Mouse (Mus musculus) liver, embryonic 11.5 days (tissue): ENCODE measurements around the gene Gipc2. TPM values are rescaled to one million over a fixed set of nuclear protein-coding genes. Genes with fewer than 3 reads are reported as not detected.

Source experiments
- ATAC-seq: fragments of 200-750 bp; cut with Nextera tagmentation; replicated peaks from 2 replicates; pipeline ENCODE4 v1.8.0; 2017; ENCODE audit warnings: moderate number of reproducible peaks, mild to moderate bottlenecking, moderate TSS enrichment, moderate library complexity; ENCODE audit not compliant: low FRiP score
- DNase-seq: peaks from one replicate; pipeline ENCODE4 v3.0.0-alpha.2; 2017; ENCODE audit warnings: low spot score
- H3K27ac ChIP-seq: fragments of 300-500 bp; sonication (generic); 2 replicates; pipeline ENCODE4 v1.5.1; 2014; ENCODE audit warnings: mild to moderate bottlenecking, low read depth, low read length, control low read depth
- H3K27me3 ChIP-seq: fragments of 300-500 bp; sonication (generic); replicated peaks from 2 replicates; pipeline ENCODE4 v1.6.1; 2014; ENCODE audit warnings: low read length, mixed read lengths; ENCODE audit not compliant: control insufficient read depth, insufficient read depth
- H3K36me3 ChIP-seq: fragments of 300-500 bp; sonication (generic); 2 replicates; pipeline ENCODE4 v1.6.1; 2014; ENCODE audit warnings: mild to moderate bottlenecking, low read length, moderate library complexity, mixed read lengths; ENCODE audit not compliant: control insufficient read depth, insufficient read depth
- H3K4me1 ChIP-seq: fragments of 300-500 bp; sonication (generic); replicated peaks from 2 replicates; pipeline ENCODE4 v1.6.1; 2014; ENCODE audit warnings: low read length, mixed read lengths; ENCODE audit not compliant: control insufficient read depth, insufficient read depth
- H3K4me2 ChIP-seq: fragments of 300-500 bp; sonication (generic); 2 replicates; pipeline ENCODE4 v1.6.1; 2014; ENCODE audit warnings: mild to moderate bottlenecking, control low read depth, moderate library complexity
- H3K4me3 ChIP-seq: fragments of 300-500 bp; sonication (generic); 2 replicates; pipeline ENCODE4 v1.5.1; 2014; ENCODE audit warnings: low read depth, low read length, control low read depth
- H3K9ac ChIP-seq: fragments of 300-500 bp; sonication (generic); 2 replicates; pipeline ENCODE4 v1.6.1; 2014; ENCODE audit warnings: low read depth, low read length, control low read depth
- H3K9me3 ChIP-seq: fragments of 300-500 bp; sonication (generic); 2 replicates; pipeline ENCODE4 v1.6.1; 2016; ENCODE audit warnings: low read length, inconsistent platforms, mixed read lengths; ENCODE audit not compliant: control insufficient read depth
- WGBS: fragments of 180-500 bp; shearing (Covaris S2); extraction: QIAGEN DNeasy Blood & Tissue Kit; methylation state at CpG from one replicate; pipeline ENCODE4 v1.1.7; 2014; 5-methylcytosine and 5-hydroxymethylcytosine counted together
- polyA plus RNA-seq: library from polyadenylated mRNA; unstranded; fragments of >200 nt; fragmentation: Nextera tagmentation; extraction: Ambion mirVana; gene quantifications from 2 replicates; pipeline ENCODE4 v1.2.1, GENCODE M21; 2014

The Gipc2 gene
- polyA plus RNA-seq, 1 experiment from 2014 or later, result 12.1 TPM

DNA sequence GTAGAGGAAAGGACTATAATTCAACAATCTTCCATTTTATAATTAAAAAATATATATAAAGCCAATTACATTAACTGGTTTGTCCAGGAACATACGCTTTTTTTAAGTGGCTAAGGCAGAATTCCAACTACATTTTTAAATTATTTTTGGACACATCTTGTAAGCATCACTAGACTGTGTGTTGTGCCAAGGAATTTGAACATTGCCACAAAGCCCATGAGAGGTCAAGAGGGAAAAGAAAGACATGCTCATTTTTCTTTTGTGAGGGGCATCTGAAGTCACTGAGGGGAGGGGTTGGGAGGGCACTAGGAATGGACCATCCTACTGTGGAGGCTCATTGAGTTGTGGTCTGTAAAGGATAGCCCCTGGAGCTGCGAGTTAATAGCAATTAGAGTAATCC lies 97.0 kb downstream of the Gipc2 start:
- no peak overlapping the region for H3K4me3 ChIP-seq
- ATAC-seq (no peak), DNase-seq (no peak)
- no peaks in the 10 kb centered on the region for H3K36me3 ChIP-seq
- H3K27ac ChIP-seq, result no peak overlapping the region
- WGBS, result 74% methylated on average over 2 of the region's 2 CpGs
- peaks cover 2% of the 10 kb centered on the region; the same call in 1 of the 2 replicates for H3K27me3 ChIP-seq
- no peaks in the 10 kb centered on the region for H3K4me1 ChIP-seq
- H3K9ac ChIP-seq, result no peak overlapping the region
- no peaks in the 10 kb centered on the region for H3K9me3 ChIP-seq
- no peak overlapping the region for H3K4me2 ChIP-seq

GRCm38 (mm10) chr3:152068311-152068710 lies 97.7 kb downstream of the Gipc2 start:
- no peaks in the 10 kb centered on the region for H3K36me3 ChIP-seq
- H3K27me3 ChIP-seq, result peaks cover 2% of the 10 kb centered on the region; the same call in 1 of the 2 replicates
- no peak overlapping the region for H3K9ac ChIP-seq
- WGBS, result 68% methylated on average over 1 of the region's 1 CpGs
- H3K4me1 ChIP-seq, result no peaks in the 10 kb centered on the region
- H3K27ac ChIP-seq, result no peak overlapping the region
- no peak overlapping the region for H3K4me2 ChIP-seq
- H3K4me3 ChIP-seq, result no peak overlapping the region
- H3K9me3 ChIP-seq, result no peaks in the 10 kb centered on the region
- ATAC-seq, result no peak
- DNase-seq, result no peak

DNA sequence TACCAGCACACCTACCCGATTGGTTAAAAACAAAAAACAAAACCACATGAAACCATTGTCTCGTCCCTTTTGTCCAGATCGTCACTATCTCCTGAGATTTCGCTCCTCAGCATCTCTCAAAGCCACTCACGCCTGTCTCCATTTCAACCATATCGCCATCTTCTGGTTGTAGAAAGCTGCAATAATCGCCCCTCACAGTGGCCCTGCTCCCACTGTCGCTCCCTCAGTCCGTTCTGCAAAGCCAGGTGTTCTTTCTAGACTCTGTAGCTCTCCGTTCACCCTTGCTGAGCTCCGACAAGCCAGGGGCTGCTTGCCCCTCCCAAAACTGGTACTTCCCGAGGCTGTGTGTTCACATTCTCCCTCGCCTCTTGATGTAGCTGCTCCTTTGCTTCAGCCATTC lies 99.3 kb downstream of the Gipc2 start:
- Histone ChIP-seq H3K4me1 (no peaks in the 10 kb centered on the region), H3K27me3 (0 out of 2 replicates have a peak, but pooled peaks cover 2% of the 10 kb centered on the region), H3K36me3 (no peaks in the 10 kb centered on the region), H3K9ac (no peak overlapping the region), H3K4me3 (no peak overlapping the region), H3K27ac (no peak overlapping the region), H3K4me2 (peak overlapping the region; percentile 26; the same call in 1 of the 2 replicates), H3K9me3 (no peaks in the 10 kb centered on the region)
- 26% methylated on average over 13 of the region's 13 CpGs for WGBS
- no peak for DNase-seq
- ATAC-seq, result no peak

DNA sequence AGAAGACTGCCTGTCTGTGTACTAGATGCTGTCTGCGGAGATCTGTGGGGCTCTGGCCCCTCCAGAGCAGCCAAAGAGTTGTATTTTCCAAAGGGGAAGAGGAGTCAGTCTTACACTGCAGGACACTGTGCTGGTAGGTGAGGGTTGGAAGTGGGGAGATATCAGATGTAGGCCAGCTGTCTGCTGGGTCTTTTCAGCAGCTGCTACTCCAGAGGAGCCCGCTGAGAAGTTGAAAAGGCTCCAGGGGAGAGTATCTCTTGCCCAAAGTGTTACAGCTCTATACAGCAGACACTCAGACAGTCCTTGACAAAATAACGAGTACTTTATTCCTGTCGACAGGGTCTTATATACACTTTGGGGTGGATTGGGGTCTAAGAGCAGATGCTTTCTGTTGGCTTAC lies 100.2 kb downstream of the Gipc2 start:
- no peaks in the 10 kb centered on the region for H3K4me1 ChIP-seq

GRCm38 (mm10) chr3:152064166-152064565 lies 101.9 kb downstream of the Gipc2 start:
- no peak overlapping the region for H3K27ac ChIP-seq
- no peak for DNase-seq
- no peak overlapping the region for H3K4me2 ChIP-seq
- H3K27me3 ChIP-seq, result 0 out of 2 replicates have a peak, but pooled peaks cover 2% of the 10 kb centered on the region
- no peak overlapping the region for H3K9ac ChIP-seq
- ATAC-seq, result no peak
- H3K4me3 ChIP-seq, result no peak overlapping the region
- H3K36me3 ChIP-seq, result no peaks in the 10 kb centered on the region
- no peaks in the 10 kb centered on the region for H3K9me3 ChIP-seq
- no peaks in the 10 kb centered on the region for H3K4me1 ChIP-seq
- WGBS, result 70% methylated on average over 2 of the region's 2 CpGs

More for the DNA sequence above, 100.2 kb downstream of the Gipc2 start:
- no peak for DNase-seq
- no peaks in the 10 kb centered on the region for H3K9me3 ChIP-seq
- no peak overlapping the region for H3K9ac ChIP-seq
- H3K4me2 ChIP-seq, result no peak overlapping the region
- 0 out of 2 replicates have a peak, but pooled peaks cover 2% of the 10 kb centered on the region for H3K27me3 ChIP-seq
- no peak for ATAC-seq
- H3K4me3 ChIP-seq, result no peak overlapping the region
- H3K36me3 ChIP-seq, result no peaks in the 10 kb centered on the region
- WGBS, result 67% methylated on average over 4 of the region's 4 CpGs
- H3K27ac ChIP-seq, result no peak overlapping the region

DNA sequence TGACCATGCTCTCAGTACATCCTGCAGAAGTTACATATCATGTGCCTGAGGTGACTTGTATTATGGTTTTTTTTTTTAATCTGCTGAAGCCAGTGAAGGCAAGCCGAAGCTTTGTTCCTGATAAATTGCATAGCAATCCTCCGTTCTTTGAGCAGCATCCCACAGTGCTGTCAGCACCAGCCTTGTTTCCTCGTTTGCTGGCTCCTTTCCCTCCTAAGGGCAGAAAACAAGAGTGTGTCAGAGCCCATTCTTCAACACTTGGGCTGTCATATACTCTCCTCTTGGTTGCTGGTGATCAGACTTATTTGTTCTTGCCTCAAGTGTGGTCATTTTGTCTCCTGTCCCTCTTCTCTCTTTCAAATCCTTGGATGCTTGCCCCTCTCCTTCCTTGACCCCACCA lies 103.2 kb downstream of the Gipc2 start:
- H3K4me2 ChIP-seq, result no peak overlapping the region
- no peak overlapping the region for H3K4me3 ChIP-seq
- DNase-seq (no peak), ATAC-seq (no peak)
- no peaks in the 10 kb centered on the region for H3K4me1 ChIP-seq
- WGBS, result 65% methylated on average over 3 of the region's 3 CpGs
- H3K36me3 ChIP-seq, result no peaks in the 10 kb centered on the region
- no peak overlapping the region for H3K27ac ChIP-seq
- no peak overlapping the region for H3K9ac ChIP-seq
- H3K9me3 ChIP-seq, result no peaks in the 10 kb centered on the region
- 0 out of 2 replicates have a peak, but pooled peaks cover 2% of the 10 kb centered on the region for H3K27me3 ChIP-seq

DNA sequence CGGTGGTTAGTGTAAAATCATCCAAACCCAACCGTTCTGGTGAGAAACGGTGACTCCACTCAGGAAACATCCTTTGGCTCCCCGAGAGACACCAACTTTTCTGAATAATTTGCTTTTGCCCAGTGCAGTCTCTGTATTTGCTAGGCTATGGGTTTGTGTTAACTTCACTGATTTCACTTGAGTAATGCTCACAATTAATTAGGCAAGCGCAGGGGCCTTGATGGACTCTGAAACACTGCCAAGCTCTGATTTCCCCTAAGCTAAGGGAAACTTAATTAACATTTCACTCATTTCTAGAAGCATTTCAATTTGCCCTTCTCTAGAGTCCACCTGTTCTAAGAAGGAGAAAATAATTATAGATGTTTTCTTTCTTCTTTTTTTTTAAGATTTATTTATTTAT lies 104.9 kb downstream of the Gipc2 start:
- Histone ChIP-seq H3K4me2 (no peak overlapping the region), H3K9me3 (no peaks in the 10 kb centered on the region), H3K27me3 (no peaks in the 10 kb centered on the region), H3K36me3 (no peaks in the 10 kb centered on the region), H3K4me3 (no peak overlapping the region), H3K4me1 (no peaks in the 10 kb centered on the region), H3K9ac (no peak overlapping the region), H3K27ac (no peak overlapping the region)
- DNase-seq (no peak), ATAC-seq (no peak)
- 90% methylated on average over 5 of the region's 5 CpGs for WGBS

GRCm38 (mm10) chr3:152058235-152058634 lies 107.8 kb downstream of the Gipc2 start:
- ATAC-seq (no peak), DNase-seq (no peak)
- no peaks in the 10 kb centered on the region for H3K9me3 ChIP-seq
- H3K27ac ChIP-seq, result no peak overlapping the region
- H3K4me1 ChIP-seq, result no peaks in the 10 kb centered on the region
- 67% methylated on average over 2 of the region's 2 CpGs for WGBS
- H3K36me3 ChIP-seq, result no peaks in the 10 kb centered on the region
- no peaks in the 10 kb centered on the region for H3K27me3 ChIP-seq
- no peak overlapping the region for H3K9ac ChIP-seq
- no peak overlapping the region for H3K4me3 ChIP-seq
- no peak overlapping the region for H3K4me2 ChIP-seq

- no peak overlapping the region for H3K4me3 ChIP-seq
- H3K4me2 ChIP-seq, result no peak overlapping the region
- H3K27me3 ChIP-seq, result no peaks in the 10 kb centered on the region
- 0 out of 2 replicates have a peak, but pooled peaks have one; percentile 26 for ATAC-seq
- no peaks in the 10 kb centered on the region for H3K4me1 ChIP-seq
- 56% methylated on average over 4 of the region's 4 CpGs for WGBS
- no peaks in the 10 kb centered on the region for H3K36me3 ChIP-seq
- no peak overlapping the region for H3K9ac ChIP-seq
- H3K27ac ChIP-seq, result no peak overlapping the region
- H3K9me3 ChIP-seq, result no peaks in the 10 kb centered on the region
- DNase-seq, result no peak
Measured at GRCm38 (mm10) chr3:152054260-152054659, 111.8 kb downstream of the Gipc2 start.
